Mouse (Mus musculus): ENCODE measurements around the gene Ccl2. TPM values are rescaled to one million over a fixed set of nuclear protein-coding genes. Genes with fewer than 3 reads are reported as not detected.

The Ccl2 gene
- polyA plus RNA-seq, 1 experiment from 2014 or later, result 8.0 TPM

- Histone ChIP-seq H3K27ac (ENCODE audit: poor library complexity, severe bottlenecking) (no peak overlapping the region), H3K9ac (no peak overlapping the region), H3K9me3 (replicated peaks) (no peaks in the 10 kb centered on the region), H3K36me3 (no peaks in the 10 kb centered on the region), H3K4me3 (no peak overlapping the region), H3K4me1 (replicated peaks) (peaks cover 10% of the 10 kb centered on the region), H3K27me3 (replicated peaks) (no peaks in the 10 kb centered on the region), H3K4me2 (no peak overlapping the region)
- no peak for ATAC-seq (ENCODE audit: insufficient number of reproducible peaks, low FRiP score)
- 60% methylated on average over 2 of the region's 2 CpGs for WGBS
These were observed 20.3 kb upstream of the Ccl2 start for GRCm38 (mm10) chr11:82015066-82015465.

GRCm38 (mm10) chr11:82016181-82016780 lies 19.1 kb upstream of the Ccl2 start:
- H3K9ac ChIP-seq, result no peak overlapping the region
- H3K4me1 ChIP-seq (replicated peaks), result peaks cover 22% of the 10 kb centered on the region
- H3K4me3 ChIP-seq, result no peak overlapping the region
- 60% methylated on average over 3 of the region's 3 CpGs for WGBS
- H3K4me2 ChIP-seq, result no peak overlapping the region
- H3K27me3 ChIP-seq (replicated peaks), result no peaks in the 10 kb centered on the region
- no peak overlapping the region for H3K27ac ChIP-seq (ENCODE audit: poor library complexity, severe bottlenecking)
- H3K36me3 ChIP-seq, result no peaks in the 10 kb centered on the region
- no peak for ATAC-seq (ENCODE audit: insufficient number of reproducible peaks, low FRiP score)
- H3K9me3 ChIP-seq (replicated peaks), result no peaks in the 10 kb centered on the region

- WGBS, result 29% methylated on average over 2 of the region's 2 CpGs
- no peak overlapping the region for H3K9ac ChIP-seq
- H3K27ac ChIP-seq (ENCODE audit: poor library complexity, severe bottlenecking), result no peak overlapping the region
These were observed 16.0 kb upstream of the Ccl2 start for GRCm38 (mm10) chr11:82019389-82019788.

GRCm38 (mm10) chr11:82019793-82020192 lies 15.6 kb upstream of the Ccl2 start:
- no peak for ATAC-seq (ENCODE audit: insufficient number of reproducible peaks, low FRiP score)
- no peak overlapping the region for H3K27ac ChIP-seq (ENCODE audit: poor library complexity, severe bottlenecking)
- no peaks in the 10 kb centered on the region for H3K27me3 ChIP-seq (replicated peaks)
- no peak overlapping the region for H3K4me2 ChIP-seq
- H3K4me1 ChIP-seq (replicated peaks), result peaks cover 24% of the 10 kb centered on the region
- no peaks in the 10 kb centered on the region for H3K36me3 ChIP-seq
- H3K9me3 ChIP-seq (replicated peaks), result no peaks in the 10 kb centered on the region
- no peak overlapping the region for H3K4me3 ChIP-seq
- H3K9ac ChIP-seq, result no peak overlapping the region

More at GRCm38 (mm10) chr11:82019389-82019788, 16.0 kb upstream of the Ccl2 start:
- Histone ChIP-seq H3K9me3 (replicated peaks) (no peaks in the 10 kb centered on the region), H3K4me2 (no peak overlapping the region), H3K4me3 (no peak overlapping the region), H3K4me1 (replicated peaks) (peaks cover 24% of the 10 kb centered on the region), H3K36me3 (no peaks in the 10 kb centered on the region), H3K27me3 (replicated peaks) (no peaks in the 10 kb centered on the region)
- ATAC-seq (ENCODE audit: insufficient number of reproducible peaks, low FRiP score), result no peak

- H3K9me3 ChIP-seq (replicated peaks), result no peaks in the 10 kb centered on the region
- H3K4me2 ChIP-seq, result no peak overlapping the region
- H3K27me3 ChIP-seq (replicated peaks), result no peaks in the 10 kb centered on the region
- no peak overlapping the region for H3K9ac ChIP-seq
- WGBS, result 29% methylated on average over 3 of the region's 3 CpGs
- H3K4me1 ChIP-seq (replicated peaks), result peaks cover 24% of the 10 kb centered on the region
- H3K36me3 ChIP-seq, result no peaks in the 10 kb centered on the region
- ATAC-seq (ENCODE audit: insufficient number of reproducible peaks, low FRiP score), result no peak
- no peak overlapping the region for H3K4me3 ChIP-seq
- no peak overlapping the region for H3K27ac ChIP-seq (ENCODE audit: poor library complexity, severe bottlenecking)
These were observed 14.0 kb upstream of the Ccl2 start for GRCm38 (mm10) chr11:82021406-82021805.

GRCm38 (mm10) chr11:82022504-82023056 lies 12.8 kb upstream of the Ccl2 start:
- Histone ChIP-seq H3K9ac (no peak overlapping the region), H3K4me2 (no peak overlapping the region), H3K4me3 (no peak overlapping the region), H3K27me3 (replicated peaks) (no peaks in the 10 kb centered on the region), H3K4me1 (replicated peaks) (peaks cover 24% of the 10 kb centered on the region), H3K36me3 (no peaks in the 10 kb centered on the region), H3K9me3 (replicated peaks) (no peaks in the 10 kb centered on the region), H3K27ac (ENCODE audit: poor library complexity, severe bottlenecking) (no peak overlapping the region)
- WGBS, result 82% methylated on average over 6 of the region's 6 CpGs
- no peak for ATAC-seq (ENCODE audit: insufficient number of reproducible peaks, low FRiP score)

GRCm38 (mm10) chr11:82023769-82024168 lies 11.6 kb upstream of the Ccl2 start:
- no peak overlapping the region for H3K9ac ChIP-seq
- H3K4me3 ChIP-seq, result no peak overlapping the region
- no peaks in the 10 kb centered on the region for H3K27me3 ChIP-seq (replicated peaks)
- no peaks in the 10 kb centered on the region for H3K9me3 ChIP-seq (replicated peaks)
- no peak overlapping the region for H3K4me2 ChIP-seq
- peaks cover 24% of the 10 kb centered on the region for H3K4me1 ChIP-seq (replicated peaks)
- H3K27ac ChIP-seq (ENCODE audit: poor library complexity, severe bottlenecking), result no peak overlapping the region
- 76% methylated on average over 4 of the region's 4 CpGs for WGBS
- H3K36me3 ChIP-seq, result no peaks in the 10 kb centered on the region
- no peak for ATAC-seq (ENCODE audit: insufficient number of reproducible peaks, low FRiP score)

- no peak overlapping the region for H3K4me2 ChIP-seq
- H3K27ac ChIP-seq (ENCODE audit: poor library complexity, severe bottlenecking), result no peak overlapping the region
- H3K9me3 ChIP-seq (replicated peaks), result no peaks in the 10 kb centered on the region
- H3K4me3 ChIP-seq, result no peak overlapping the region
- H3K4me1 ChIP-seq (replicated peaks), result peaks cover 25% of the 10 kb centered on the region
- no peak overlapping the region for H3K9ac ChIP-seq
- no peaks in the 10 kb centered on the region for H3K36me3 ChIP-seq
- ATAC-seq (ENCODE audit: insufficient number of reproducible peaks, low FRiP score), result no peak
- WGBS, result 73% methylated on average over 2 of the region's 2 CpGs
- no peaks in the 10 kb centered on the region for H3K27me3 ChIP-seq (replicated peaks)
These were observed 5.2 kb upstream of the Ccl2 start for GRCm38 (mm10) chr11:82030171-82030570.

GRCm38 (mm10) chr11:82032136-82032535 lies 3.2 kb upstream of the Ccl2 start:
- ATAC-seq (ENCODE audit: insufficient number of reproducible peaks, low FRiP score), result no peak
- H3K36me3 ChIP-seq, result no peaks in the 10 kb centered on the region
- H3K4me1 ChIP-seq (replicated peaks), result peaks cover 29% of the 10 kb centered on the region
- no peaks in the 10 kb centered on the region for H3K27me3 ChIP-seq (replicated peaks)
- H3K4me2 ChIP-seq, result no peak overlapping the region
- no peak overlapping the region for H3K9ac ChIP-seq
- peak overlapping the region; percentile 73 for H3K27ac ChIP-seq (ENCODE audit: poor library complexity, severe bottlenecking)
- no peaks in the 10 kb centered on the region for H3K9me3 ChIP-seq (replicated peaks)
- H3K4me3 ChIP-seq, result no peak overlapping the region

- H3K4me3 ChIP-seq, result no peak overlapping the region
- WGBS, result 23% methylated on average over 8 of the region's 8 CpGs
These were observed 2.6 kb upstream of the Ccl2 start for GRCm38 (mm10) chr11:82032678-82033344.

GRCm38 (mm10) chr11:82034446-82034845 lies 925 bp upstream of the Ccl2 start:
- H3K27me3 ChIP-seq (replicated peaks), result no peaks in the 10 kb centered on the region
- peaks cover 43% of the 10 kb centered on the region for H3K4me1 ChIP-seq (replicated peaks)
- 0 out of 2 replicates have a peak overlapping the region, but pooled peaks have one; percentile 3 for H3K27ac ChIP-seq (ENCODE audit: poor library complexity, severe bottlenecking)
- no peak overlapping the region for H3K4me3 ChIP-seq
- H3K4me2 ChIP-seq, result no peak overlapping the region
- WGBS, result 70% methylated on average over 7 of the region's 7 CpGs
- no peak for ATAC-seq (ENCODE audit: insufficient number of reproducible peaks, low FRiP score)
- no peaks in the 10 kb centered on the region for H3K9me3 ChIP-seq (replicated peaks)
- no peaks in the 10 kb centered on the region for H3K36me3 ChIP-seq
- H3K9ac ChIP-seq, result no peak overlapping the region

More at GRCm38 (mm10) chr11:82032678-82033344, 2.6 kb upstream of the Ccl2 start:
- Histone ChIP-seq H3K4me1 (replicated peaks) (peaks cover 29% of the 10 kb centered on the region), H3K9ac (no peak overlapping the region), H3K9me3 (replicated peaks) (no peaks in the 10 kb centered on the region), H3K4me2 (no peak overlapping the region), H3K36me3 (no peaks in the 10 kb centered on the region), H3K27ac (ENCODE audit: poor library complexity, severe bottlenecking) (peak overlapping the region; percentile 86), H3K27me3 (replicated peaks) (no peaks in the 10 kb centered on the region)
- peak; percentile 66; the same call in 1 of the 2 replicates for ATAC-seq (ENCODE audit: insufficient number of reproducible peaks, low FRiP score)
